Mouse (Mus musculus) duodenum, adult 2 months (tissue): ENCODE results near the gene Gcnt7. TPM values are rescaled to one million over a fixed set of nuclear protein-coding genes. Genes with fewer than 3 reads are reported as not detected.

ENCODE experiments used
- polyA plus RNA-seq: library from polyadenylated mRNA; depleted of rRNA; stranded (reverse); fragments of >200 nt; gene quantifications from 2 replicates; pipeline ENCODE4 v1.2.3, GENCODE M21; 2012; ENCODE audit warnings: low replicate concordance; rRNA removed

The Gcnt7 gene
- polyA plus RNA-seq: not detected in 2 replicates

DNA sequence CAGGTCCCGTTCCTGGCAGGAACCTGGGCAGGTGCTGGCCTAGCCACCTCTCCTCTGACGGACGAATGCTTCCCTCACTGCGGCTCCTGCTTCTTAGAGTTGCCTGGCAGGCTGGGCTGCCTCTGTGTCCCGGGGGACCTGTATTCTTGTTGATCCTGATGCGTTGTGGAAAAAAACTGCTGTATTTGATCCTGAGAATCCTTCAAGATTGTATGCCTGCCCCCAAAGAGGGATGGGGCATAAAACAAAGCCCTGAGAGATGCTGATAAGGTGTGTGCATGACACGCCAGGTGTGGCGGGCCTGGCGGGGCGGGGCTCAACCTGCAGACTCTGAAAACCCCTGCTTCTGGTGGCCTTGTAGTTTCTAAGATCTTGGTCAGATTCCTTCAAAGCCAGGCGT is at the start of gene Gcnt7:
Gene Gcnt7 (minus strand): TSS at position 101 of the 400 bp plus-strand sequence.

DNA sequence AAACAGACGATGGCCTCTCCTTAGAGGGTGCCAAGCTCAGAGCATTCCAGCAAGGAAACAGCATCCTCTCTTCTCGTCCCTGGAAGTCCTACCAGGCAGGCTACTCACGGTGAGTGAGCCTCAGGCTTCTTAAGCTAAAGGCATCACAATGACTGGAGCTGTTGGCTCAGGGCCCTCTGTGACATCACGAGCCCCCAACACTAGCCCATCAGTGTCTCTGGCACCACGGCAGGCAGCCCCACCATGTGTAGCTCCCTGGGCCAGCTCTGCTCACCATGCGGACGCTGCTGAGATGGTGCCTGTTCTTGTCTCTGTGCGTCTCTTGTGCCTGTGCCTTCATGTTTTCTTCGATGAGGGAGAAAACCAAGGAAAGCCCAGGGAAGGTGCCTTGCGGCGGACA is 13.9 kb upstream of the Gcnt7 start, which contains the start of gene Fam209:
Gene Fam209 (plus strand): TSS at position 203 of the 400 bp plus-strand sequence.

DNA sequence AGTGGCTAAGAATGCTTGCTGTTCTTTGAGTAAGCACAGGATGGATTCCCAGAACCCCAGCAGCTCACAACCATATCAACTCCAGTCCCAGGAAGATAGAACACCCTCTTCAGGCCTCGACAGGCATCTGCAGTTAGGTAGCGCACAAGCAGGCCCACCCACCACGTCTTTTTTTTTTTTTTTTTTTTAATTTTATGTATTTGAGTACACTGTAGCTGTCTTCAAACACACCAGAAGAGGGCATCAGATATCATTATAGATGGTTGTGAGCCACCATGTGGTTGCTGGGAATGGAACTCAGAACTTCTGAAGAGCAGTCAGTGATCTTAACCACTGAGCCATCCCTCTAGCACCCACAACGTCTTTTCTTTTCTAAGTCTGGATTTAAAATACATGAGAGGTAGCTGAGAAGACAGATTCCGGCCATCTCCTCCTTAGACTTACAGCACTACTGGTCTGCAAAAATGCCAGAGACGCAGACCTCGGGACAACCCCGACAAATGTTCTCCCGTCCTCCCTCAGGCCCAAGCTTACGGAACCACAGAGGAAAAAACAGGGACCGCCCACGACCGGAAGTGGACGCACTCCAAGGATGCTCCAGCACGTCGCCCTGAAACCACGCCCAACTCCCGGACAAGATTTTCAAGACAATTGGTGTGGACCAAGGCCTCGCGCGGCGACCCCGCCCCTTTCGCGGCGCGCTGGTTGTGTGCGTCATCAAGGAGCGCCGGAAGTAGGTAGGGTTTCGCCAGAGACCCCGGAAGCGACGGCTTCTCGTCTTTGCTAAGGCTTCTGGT is 18.4 kb downstream of the Gcnt7 start, which contains the start of gene Rtf2:
Gene Rtf2 (plus strand): TSS at position 714 of the 797 bp plus-strand sequence.

Other genes with a start within 250 kb of the Gcnt7 start
- not detected in 2 replicates for gene Mc3r, start 210.1 kb downstream of the Gcnt7 start, polyA plus RNA-seq
- 20.4 and 27.0 TPM in 2 replicates for gene Fam210b, start 113.0 kb downstream of the Gcnt7 start, polyA plus RNA-seq
- gene Aurka, start 88.1 kb downstream of the Gcnt7 start, polyA plus RNA-seq: 6.4 and 6.7 TPM in 2 replicates
- gene Cstf1, start 87.9 kb downstream of the Gcnt7 start, polyA plus RNA-seq: 16.2 and 16.7 TPM in 2 replicates
- 0.16 and 0.59 TPM in 2 replicates for gene Cass4, start 64.8 kb downstream of the Gcnt7 start, polyA plus RNA-seq
- 19.1 and 29.3 TPM in 2 replicates for gene Rtf2, start 18.0 kb downstream of the Gcnt7 start, polyA plus RNA-seq
- gene Fam209, start 13.9 kb upstream of the Gcnt7 start, polyA plus RNA-seq: not detected in 2 replicates
- not detected in 2 replicates for gene Tfap2c, start 91.0 kb upstream of the Gcnt7 start, polyA plus RNA-seq